Mouse (Mus musculus): ENCODE measurements around the gene Snai1. TPM values are rescaled to one million over a fixed set of nuclear protein-coding genes. Genes with fewer than 3 reads are reported as not detected.
A peak's percentile ranks its signal among the peaks of the same experiment; 100 is the strongest.

The Snai1 gene
- polyA plus RNA-seq, 1 experiment from 2014 or later, result 1.5 TPM

DNA sequence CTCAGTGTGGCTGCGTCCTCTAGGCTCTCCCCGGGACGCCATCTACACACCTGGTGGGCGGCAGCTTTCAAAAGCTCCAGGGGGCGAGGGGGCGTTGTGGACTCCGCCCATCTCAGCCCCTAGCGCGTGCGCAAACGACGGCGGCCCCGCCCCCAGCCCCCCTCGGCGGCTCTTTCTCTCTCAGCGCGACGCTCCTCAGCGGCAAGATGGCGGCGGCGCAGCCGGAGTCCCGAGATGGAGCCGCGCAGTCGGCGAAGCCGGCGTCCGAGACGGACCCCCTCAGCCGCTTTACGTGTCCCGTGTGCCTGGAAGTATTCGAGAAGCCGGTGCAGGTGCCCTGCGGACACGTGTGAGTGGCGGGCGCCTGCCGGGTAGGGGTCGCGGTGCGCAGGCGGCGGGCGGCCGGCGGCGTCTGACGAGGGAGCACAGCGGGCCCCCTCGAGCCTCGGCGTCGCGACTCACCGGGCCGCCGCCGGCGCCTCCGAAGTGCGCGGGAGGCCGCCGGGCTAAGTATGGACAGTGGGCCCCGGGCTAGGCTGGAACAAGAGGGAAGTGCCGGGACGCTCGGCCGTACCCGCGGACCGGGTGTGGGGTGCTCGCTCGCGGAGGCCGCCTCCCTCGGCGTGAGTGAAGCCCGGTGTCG is 34.6 kb upstream of the Snai1 start:
- no peaks in the 10 kb centered on the region for H3K27me3 ChIP-seq (ENCODE audit: control insufficient read depth, insufficient read depth, low read depth, low read length)
- peak overlapping the region; percentile 67 for H3K4me2 ChIP-seq (ENCODE audit: low read depth, low read length)
- no peaks in the 10 kb centered on the region for H3K9me3 ChIP-seq (replicated peaks; ENCODE audit: control insufficient read depth, low read length)
- peaks cover 4% of the 10 kb centered on the region; the same call in 1 of the 2 replicates for H3K36me3 ChIP-seq (ENCODE audit: control insufficient read depth, insufficient read depth)
- peak; percentile 81 for ATAC-seq (ENCODE audit: low read depth)
- under 1% methylated on average over 75 of the region's 85 CpGs for WGBS (ENCODE audit: insufficient replicate concordance)
- peak overlapping the region; percentile 95 for H3K9ac ChIP-seq (ENCODE audit: low read depth, low read length)
- peaks cover 29% of the 10 kb centered on the region for H3K4me1 ChIP-seq (ENCODE audit: control insufficient read depth, low read depth, low read length)
- peak overlapping the region; percentile 88 for H3K27ac ChIP-seq (ENCODE audit: low read length)
- peak overlapping the region; percentile 94 for H3K4me3 ChIP-seq (ENCODE audit: low read depth, low read length)

- peak; percentile 60 for ATAC-seq (ENCODE audit: low read depth)
- H3K36me3 ChIP-seq (ENCODE audit: control insufficient read depth, insufficient read depth), result peaks cover 8% of the 10 kb centered on the region
- H3K27me3 ChIP-seq (ENCODE audit: control insufficient read depth, insufficient read depth, low read depth, low read length), result no peaks in the 10 kb centered on the region
- H3K4me2 ChIP-seq (ENCODE audit: low read depth, low read length), result peak overlapping the region; percentile 67
- no peaks in the 10 kb centered on the region for H3K9me3 ChIP-seq (replicated peaks; ENCODE audit: control insufficient read depth, low read length)
- H3K9ac ChIP-seq (ENCODE audit: low read depth, low read length), result peak overlapping the region; percentile 95
- H3K4me3 ChIP-seq (ENCODE audit: low read depth, low read length), result peak overlapping the region; percentile 94
- H3K4me1 ChIP-seq (ENCODE audit: control insufficient read depth, low read depth, low read length), result peaks cover 29% of the 10 kb centered on the region
- WGBS (ENCODE audit: insufficient replicate concordance), result 2% methylated on average over 32 of the region's 32 CpGs
- peak overlapping the region; percentile 88 for H3K27ac ChIP-seq (ENCODE audit: low read length)
Observed at GRCm38 (mm10) chr2:167503896-167504349, 34.1 kb upstream of the Snai1 start.

DNA sequence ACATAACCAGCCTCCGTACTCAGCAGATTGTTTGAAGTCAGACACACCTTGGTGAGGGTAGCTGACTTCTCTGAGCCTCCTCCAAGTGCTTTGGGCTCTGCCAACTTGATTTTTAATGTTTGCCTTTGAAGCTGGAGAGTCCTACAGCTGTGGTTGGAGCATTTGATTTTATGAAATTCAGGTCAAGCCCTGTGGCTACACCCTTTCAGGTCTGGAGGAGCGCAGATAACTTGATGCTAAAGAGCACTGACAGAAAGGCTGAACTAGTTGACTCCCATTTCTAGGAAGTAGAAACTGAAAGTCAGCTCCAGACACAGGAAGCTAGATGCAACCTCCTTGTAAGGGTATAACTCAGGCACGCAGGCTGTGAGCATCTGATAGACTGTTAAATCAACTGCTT is 32.9 kb upstream of the Snai1 start:
- peak overlapping the region; percentile 14 for H3K27ac ChIP-seq (ENCODE audit: low read length)
- H3K9me3 ChIP-seq (replicated peaks; ENCODE audit: control insufficient read depth, low read length), result no peaks in the 10 kb centered on the region
- peak; percentile 4; the same call in 1 of the 2 replicates for ATAC-seq (ENCODE audit: low read depth)
- 36% methylated on average over 3 of the region's 3 CpGs for WGBS (ENCODE audit: insufficient replicate concordance)
- H3K4me1 ChIP-seq (ENCODE audit: control insufficient read depth, low read depth, low read length), result peaks cover 32% of the 10 kb centered on the region
- H3K9ac ChIP-seq (ENCODE audit: low read depth, low read length), result no peak overlapping the region; the same call in 1 of the 2 replicates
- no peaks in the 10 kb centered on the region for H3K27me3 ChIP-seq (ENCODE audit: control insufficient read depth, insufficient read depth, low read depth, low read length)
- H3K36me3 ChIP-seq (ENCODE audit: control insufficient read depth, insufficient read depth), result peaks cover 8% of the 10 kb centered on the region
- H3K4me2 ChIP-seq (ENCODE audit: low read depth, low read length), result peak overlapping the region; percentile 67
- peak overlapping the region; percentile 14; the same call in 1 of the 2 replicates for H3K4me3 ChIP-seq (ENCODE audit: low read depth, low read length)

DNA sequence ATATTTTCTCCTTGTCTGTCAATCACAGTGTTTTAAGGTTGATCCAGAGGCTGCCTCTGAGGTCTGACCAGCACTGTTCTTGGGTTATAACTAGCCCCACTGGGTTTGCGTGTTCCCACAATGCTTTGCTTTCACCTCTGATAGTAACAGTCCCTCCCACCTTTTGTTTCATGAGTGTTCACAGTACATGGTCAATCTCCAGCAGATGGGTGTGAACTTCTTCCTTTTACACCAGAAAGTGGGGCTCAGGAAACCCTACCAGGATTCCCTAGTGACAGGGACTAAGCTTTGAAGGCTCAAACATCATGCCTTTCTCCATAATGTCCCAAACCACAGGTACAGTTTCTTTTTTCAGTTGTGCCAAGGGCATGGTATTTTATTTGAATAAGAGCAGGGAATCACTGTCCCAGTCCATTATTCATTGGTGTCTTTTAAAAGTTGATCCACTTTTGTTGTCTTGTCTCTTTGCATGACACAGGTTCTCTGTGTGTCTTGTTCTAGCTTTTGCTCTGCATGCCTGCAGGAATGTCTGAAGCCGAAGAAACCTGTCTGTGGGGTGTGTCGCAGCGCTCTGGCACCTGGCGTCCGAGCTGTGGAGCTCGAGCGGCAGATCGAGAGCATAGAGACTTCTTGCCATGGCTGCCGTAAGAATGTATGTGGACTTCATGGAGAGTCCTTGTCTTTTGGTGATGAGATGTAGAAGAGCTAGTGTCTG is 31.3 kb upstream of the Snai1 start:
- H3K36me3 ChIP-seq (ENCODE audit: control insufficient read depth, insufficient read depth), result peaks cover 12% of the 10 kb centered on the region
- no peak for ATAC-seq (ENCODE audit: low read depth)

GRCm38 (mm10) chr2:167507719-167508385 is 30.1 kb upstream of the Snai1 start:
- peaks cover 34% of the 10 kb centered on the region for H3K4me1 ChIP-seq (ENCODE audit: control insufficient read depth, low read depth, low read length)
- peaks cover 23% of the 10 kb centered on the region for H3K36me3 ChIP-seq (ENCODE audit: control insufficient read depth, insufficient read depth)
- H3K9ac ChIP-seq (ENCODE audit: low read depth, low read length), result no peak overlapping the region
- no peaks in the 10 kb centered on the region for H3K27me3 ChIP-seq (ENCODE audit: control insufficient read depth, insufficient read depth, low read depth, low read length)
- H3K4me3 ChIP-seq (ENCODE audit: low read depth, low read length), result no peak overlapping the region
- H3K27ac ChIP-seq (ENCODE audit: low read length), result no peak overlapping the region
- H3K4me2 ChIP-seq (ENCODE audit: low read depth, low read length), result no peak overlapping the region
- ATAC-seq (ENCODE audit: low read depth), result no peak
- H3K9me3 ChIP-seq (replicated peaks; ENCODE audit: control insufficient read depth, low read length), result no peaks in the 10 kb centered on the region
- 79% methylated on average over 3 of the region's 3 CpGs for WGBS (ENCODE audit: insufficient replicate concordance)

More for the DNA sequence above, 31.3 kb upstream of the Snai1 start:
- peaks cover 39% of the 10 kb centered on the region for H3K4me1 ChIP-seq (ENCODE audit: control insufficient read depth, low read depth, low read length)
- 86% methylated on average over 10 of the region's 10 CpGs for WGBS (ENCODE audit: insufficient replicate concordance)
- H3K27ac ChIP-seq (ENCODE audit: low read length), result no peak overlapping the region
- H3K4me2 ChIP-seq (ENCODE audit: low read depth, low read length), result no peak overlapping the region
- no peak overlapping the region for H3K9ac ChIP-seq (ENCODE audit: low read depth, low read length)
- H3K9me3 ChIP-seq (replicated peaks; ENCODE audit: control insufficient read depth, low read length), result no peaks in the 10 kb centered on the region
- H3K4me3 ChIP-seq (ENCODE audit: low read depth, low read length), result no peak overlapping the region
- no peaks in the 10 kb centered on the region for H3K27me3 ChIP-seq (ENCODE audit: control insufficient read depth, insufficient read depth, low read depth, low read length)

DNA sequence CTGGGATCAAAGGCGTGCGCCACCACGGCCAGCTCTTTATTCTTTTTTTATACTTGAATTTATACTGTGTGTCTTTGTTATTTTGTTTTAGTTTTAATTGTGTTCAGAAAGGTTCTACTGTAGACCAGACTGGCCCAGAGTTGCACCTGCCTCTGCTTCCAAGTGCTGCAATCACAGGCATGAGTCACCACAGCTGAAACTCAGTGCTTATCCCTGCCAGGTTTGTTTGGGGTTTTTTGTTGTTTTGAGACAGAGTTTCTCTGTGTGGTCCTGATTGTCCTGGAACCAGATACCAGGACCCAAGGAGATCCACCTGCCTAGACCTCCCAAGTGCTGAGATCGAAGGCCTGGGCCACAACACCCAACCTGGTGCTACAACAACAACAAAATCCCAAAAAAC is 29.4 kb upstream of the Snai1 start:
- peaks cover 34% of the 10 kb centered on the region for H3K4me1 ChIP-seq (ENCODE audit: control insufficient read depth, low read depth, low read length)

GRCm38 (mm10) chr2:167510485-167510884 is 27.5 kb upstream of the Snai1 start:
- H3K4me2 ChIP-seq (ENCODE audit: low read depth, low read length), result no peak overlapping the region
- H3K9ac ChIP-seq (ENCODE audit: low read depth, low read length), result peak overlapping the region; percentile 13; the same call in 1 of the 2 replicates
- no peak overlapping the region for H3K4me3 ChIP-seq (ENCODE audit: low read depth, low read length)
- peak; percentile 73 for ATAC-seq (ENCODE audit: low read depth)
- H3K27me3 ChIP-seq (ENCODE audit: control insufficient read depth, insufficient read depth, low read depth, low read length), result no peaks in the 10 kb centered on the region
- 18% methylated on average over 3 of the region's 3 CpGs for WGBS (ENCODE audit: insufficient replicate concordance)
- peaks cover 44% of the 10 kb centered on the region for H3K36me3 ChIP-seq (ENCODE audit: control insufficient read depth, insufficient read depth)
- peak overlapping the region; percentile 40; the same call in 1 of the 2 replicates for H3K27ac ChIP-seq (ENCODE audit: low read length)
- peaks cover 20% of the 10 kb centered on the region for H3K4me1 ChIP-seq (ENCODE audit: control insufficient read depth, low read depth, low read length)
- H3K9me3 ChIP-seq (replicated peaks; ENCODE audit: control insufficient read depth, low read length), result no peaks in the 10 kb centered on the region

More for the DNA sequence above, 29.4 kb upstream of the Snai1 start:
- Histone ChIP-seq H3K36me3 (ENCODE audit: control insufficient read depth, insufficient read depth) (peaks cover 27% of the 10 kb centered on the region), H3K27me3 (ENCODE audit: control insufficient read depth, insufficient read depth, low read depth, low read length) (no peaks in the 10 kb centered on the region), H3K9me3 (replicated peaks; ENCODE audit: control insufficient read depth, low read length) (no peaks in the 10 kb centered on the region), H3K4me3 (ENCODE audit: low read depth, low read length) (no peak overlapping the region), H3K27ac (ENCODE audit: low read length) (no peak overlapping the region), H3K4me2 (ENCODE audit: low read depth, low read length) (no peak overlapping the region), H3K9ac (ENCODE audit: low read depth, low read length) (no peak overlapping the region)
- WGBS (ENCODE audit: insufficient replicate concordance), result 81% methylated on average over 4 of the region's 4 CpGs
- no peak for ATAC-seq (ENCODE audit: low read depth)

DNA sequence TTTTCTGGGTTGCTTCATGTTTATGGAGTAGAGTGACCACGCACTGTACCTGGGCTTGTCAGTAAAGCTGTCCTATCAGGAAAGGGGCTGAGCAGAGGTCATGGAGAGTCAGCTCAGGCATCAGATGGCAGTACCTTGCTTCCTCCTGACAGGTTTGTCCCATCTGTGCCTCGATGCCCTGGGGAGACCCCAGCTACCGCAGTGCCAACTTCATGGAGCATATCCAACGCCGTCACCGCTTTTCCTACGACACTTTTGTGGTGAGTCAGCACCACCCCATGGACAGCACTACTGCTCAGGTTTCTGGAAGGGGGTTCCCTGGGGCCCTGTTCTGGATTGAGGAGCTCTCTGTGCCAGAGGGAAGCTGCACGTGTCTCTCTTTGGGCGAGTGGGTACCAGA is 25.6 kb upstream of the Snai1 start:
- no peak for ATAC-seq (ENCODE audit: low read depth)
- Histone ChIP-seq H3K9me3 (replicated peaks; ENCODE audit: control insufficient read depth, low read length) (no peaks in the 10 kb centered on the region), H3K9ac (ENCODE audit: low read depth, low read length) (no peak overlapping the region), H3K36me3 (ENCODE audit: control insufficient read depth, insufficient read depth) (peaks cover 44% of the 10 kb centered on the region), H3K4me1 (ENCODE audit: control insufficient read depth, low read depth, low read length) (peaks cover 10% of the 10 kb centered on the region), H3K4me2 (ENCODE audit: low read depth, low read length) (no peak overlapping the region), H3K27me3 (ENCODE audit: control insufficient read depth, insufficient read depth, low read depth, low read length) (no peaks in the 10 kb centered on the region), H3K27ac (ENCODE audit: low read length) (no peak overlapping the region), H3K4me3 (ENCODE audit: low read depth, low read length) (no peak overlapping the region)
- 88% methylated on average over 9 of the region's 9 CpGs for WGBS (ENCODE audit: insufficient replicate concordance)

Measured in liver, embryonic 16.5 days (tissue).